Mouse (Mus musculus): ENCODE measurements around the gene Pum2. TPM values are rescaled to one million over a fixed set of nuclear protein-coding genes. Genes with fewer than 3 reads are reported as not detected.

Pum2 gene
- polyA plus RNA-seq (2012; rRNA removed), result 17.4 and 18.9 TPM in 2 replicates

GRCm38 (mm10) chr12:8673974-8674306, at the start of gene Pum2:
Pum2 (plus strand) TSS chr12:8674134.

GRCm38 (mm10) chr12:8770946-8771843, 97.3 kb downstream of the Pum2 start, which contains the start of gene Sdc1:
Sdc1 (plus strand) TSS chr12:8771323.

Other genes starting within 250 kb of the Pum2 start
- 25.0 and 31.1 TPM in 2 replicates for gene Rhob, start 174.1 kb upstream of the Pum2 start, polyA plus RNA-seq (2012; rRNA removed)
- gene Slc7a15, start 75.1 kb upstream of the Pum2 start, polyA plus RNA-seq (2012; rRNA removed), result 2.3 and 2.4 TPM in 2 replicates
- gene Sdc1, start 97.2 kb downstream of the Pum2 start, polyA plus RNA-seq (2012; rRNA removed), result 29.5 and 31.1 TPM in 2 replicates
- gene Laptm4a, start 247.5 kb downstream of the Pum2 start, polyA plus RNA-seq (2012; rRNA removed), result 114 and 121 TPM in 2 replicates